Mouse (Mus musculus) frontal cortex, adult 2 months (tissue): ENCODE results near the gene Kif23. TPM values are rescaled to one million over a fixed set of nuclear protein-coding genes. Genes with fewer than 3 reads are reported as not detected.

Source experiments
- polyA plus RNA-seq: library from polyadenylated mRNA; depleted of rRNA; stranded (reverse); fragments of >200 nt; gene quantifications from 2 replicates; pipeline ENCODE4 v1.2.3, GENCODE M21; 2012; rRNA removed

Gene Kif23
- polyA plus RNA-seq, 1 experiment, result 2.5 TPM

Other genes with a start within 250 kb of the Kif23 start
- 3,748 and 3,865 TPM in 2 replicates for gene Rplp1, start 32.2 kb downstream of the Kif23 start, polyA plus RNA-seq
- gene Paqr5, start 80.1 kb upstream of the Kif23 start, polyA plus RNA-seq, result 6.4 and 6.6 TPM in 2 replicates
- 15.2 and 15.7 TPM in 2 replicates for gene Glce, start 175.9 kb upstream of the Kif23 start, polyA plus RNA-seq